Mouse (Mus musculus): ENCODE data around the gene Sec31a. TPM values are rescaled to one million over a fixed set of nuclear protein-coding genes. Genes with fewer than 3 reads are reported as not detected.

Gene Sec31a
- polyA plus RNA-seq, 1 experiment from 2014 or later = 125 TPM

GRCm38 (mm10) chr5:100383782-100384510 lies 32.1 kb downstream of the Sec31a start:
- 96% methylated on average over 18 of the region's 18 CpGs for WGBS
- Histone ChIP-seq H3K27ac (ENCODE audit: low read depth, low read length) (no peak overlapping the region), H3K36me3 (ENCODE audit: control insufficient read depth, insufficient read depth, low read length) (peaks cover 58% of the 10 kb centered on the region), H3K9me3 (ENCODE audit: control insufficient read depth, low read length) (no peaks in the 10 kb centered on the region), H3K9ac (ENCODE audit: low read depth, low read length) (no peak overlapping the region), H3K4me1 (replicated peaks; ENCODE audit: control insufficient read depth, insufficient read depth, low read length) (no peaks in the 10 kb centered on the region), H3K4me3 (ENCODE audit: low read depth, low read length) (no peak overlapping the region), H3K4me2 (no peak overlapping the region), H3K27me3 (replicated peaks; ENCODE audit: control insufficient read depth, insufficient read depth, low read length) (no peaks in the 10 kb centered on the region)
- no peak for DNase-seq (ENCODE audit: low spot score)
- ATAC-seq (replicated peaks; ENCODE audit: low FRiP score) = no peak

GRCm38 (mm10) chr5:100381094-100381493 lies 34.9 kb downstream of the Sec31a start:
- H3K27me3 ChIP-seq (replicated peaks; ENCODE audit: control insufficient read depth, insufficient read depth, low read length) = no peaks in the 10 kb centered on the region
- ATAC-seq (replicated peaks; ENCODE audit: low FRiP score) (no peak), DNase-seq (ENCODE audit: low spot score) (no peak)
- no peak overlapping the region for H3K9ac ChIP-seq (ENCODE audit: low read depth, low read length)
- no peak overlapping the region for H3K4me3 ChIP-seq (ENCODE audit: low read depth, low read length)
- no peaks in the 10 kb centered on the region for H3K9me3 ChIP-seq (ENCODE audit: control insufficient read depth, low read length)
- no peak overlapping the region for H3K27ac ChIP-seq (ENCODE audit: low read depth, low read length)
- WGBS = 92% methylated on average over 7 of the region's 7 CpGs
- H3K36me3 ChIP-seq (ENCODE audit: control insufficient read depth, insufficient read depth, low read length) = peaks cover 60% of the 10 kb centered on the region
- H3K4me2 ChIP-seq = no peak overlapping the region
- no peaks in the 10 kb centered on the region for H3K4me1 ChIP-seq (replicated peaks; ENCODE audit: control insufficient read depth, insufficient read depth, low read length)

- Histone ChIP-seq H3K36me3 (ENCODE audit: control insufficient read depth, insufficient read depth, low read length) (peaks cover 57% of the 10 kb centered on the region), H3K4me3 (ENCODE audit: low read depth, low read length) (no peak overlapping the region), H3K4me2 (no peak overlapping the region), H3K27ac (ENCODE audit: low read depth, low read length) (no peak overlapping the region), H3K27me3 (replicated peaks; ENCODE audit: control insufficient read depth, insufficient read depth, low read length) (no peaks in the 10 kb centered on the region), H3K4me1 (replicated peaks; ENCODE audit: control insufficient read depth, insufficient read depth, low read length) (no peaks in the 10 kb centered on the region), H3K9me3 (ENCODE audit: control insufficient read depth, low read length) (no peaks in the 10 kb centered on the region), H3K9ac (ENCODE audit: low read depth, low read length) (no peak overlapping the region)
- DNase-seq (ENCODE audit: low spot score) (no peak), ATAC-seq (replicated peaks; ENCODE audit: low FRiP score) (no peak)
- WGBS = 87% methylated on average over 5 of the region's 5 CpGs
Measured at GRCm38 (mm10) chr5:100380277-100380676, 35.8 kb downstream of the Sec31a start.

- Histone ChIP-seq H3K9ac (ENCODE audit: low read depth, low read length) (no peak overlapping the region), H3K36me3 (ENCODE audit: control insufficient read depth, insufficient read depth, low read length) (peaks cover 58% of the 10 kb centered on the region), H3K4me1 (replicated peaks; ENCODE audit: control insufficient read depth, insufficient read depth, low read length) (no peaks in the 10 kb centered on the region), H3K9me3 (ENCODE audit: control insufficient read depth, low read length) (no peaks in the 10 kb centered on the region), H3K4me3 (ENCODE audit: low read depth, low read length) (no peak overlapping the region), H3K27me3 (replicated peaks; ENCODE audit: control insufficient read depth, insufficient read depth, low read length) (no peaks in the 10 kb centered on the region), H3K27ac (ENCODE audit: low read depth, low read length) (no peak overlapping the region), H3K4me2 (no peak overlapping the region)
- WGBS = 89% methylated on average over 2 of the region's 2 CpGs
- DNase-seq (ENCODE audit: low spot score) = no peak
- no peak for ATAC-seq (replicated peaks; ENCODE audit: low FRiP score)
Measured at GRCm38 (mm10) chr5:100378981-100379380, 37.1 kb downstream of the Sec31a start.

GRCm38 (mm10) chr5:100378211-100378610 lies 37.8 kb downstream of the Sec31a start:
- ATAC-seq (replicated peaks; ENCODE audit: low FRiP score) = no peak
- Histone ChIP-seq H3K9ac (ENCODE audit: low read depth, low read length) (no peak overlapping the region), H3K4me2 (no peak overlapping the region), H3K27me3 (replicated peaks; ENCODE audit: control insufficient read depth, insufficient read depth, low read length) (no peaks in the 10 kb centered on the region), H3K27ac (ENCODE audit: low read depth, low read length) (no peak overlapping the region), H3K9me3 (ENCODE audit: control insufficient read depth, low read length) (no peaks in the 10 kb centered on the region), H3K4me3 (ENCODE audit: low read depth, low read length) (no peak overlapping the region), H3K36me3 (ENCODE audit: control insufficient read depth, insufficient read depth, low read length) (peaks cover 56% of the 10 kb centered on the region), H3K4me1 (replicated peaks; ENCODE audit: control insufficient read depth, insufficient read depth, low read length) (no peaks in the 10 kb centered on the region)
- 87% methylated on average over 5 of the region's 5 CpGs for WGBS
- no peak for DNase-seq (ENCODE audit: low spot score)

- no peaks in the 10 kb centered on the region for H3K4me1 ChIP-seq (replicated peaks; ENCODE audit: control insufficient read depth, insufficient read depth, low read length)
- WGBS = 68% methylated on average over 2 of the region's 2 CpGs
- H3K27ac ChIP-seq (ENCODE audit: low read depth, low read length) = no peak overlapping the region
- H3K4me3 ChIP-seq (ENCODE audit: low read depth, low read length) = no peak overlapping the region
- ATAC-seq (replicated peaks; ENCODE audit: low FRiP score) (no peak), DNase-seq (ENCODE audit: low spot score) (no peak)
- no peaks in the 10 kb centered on the region for H3K27me3 ChIP-seq (replicated peaks; ENCODE audit: control insufficient read depth, insufficient read depth, low read length)
- H3K9ac ChIP-seq (ENCODE audit: low read depth, low read length) = no peak overlapping the region
- H3K36me3 ChIP-seq (ENCODE audit: control insufficient read depth, insufficient read depth, low read length) = peaks cover 52% of the 10 kb centered on the region
- H3K9me3 ChIP-seq (ENCODE audit: control insufficient read depth, low read length) = no peaks in the 10 kb centered on the region
- H3K4me2 ChIP-seq = no peak overlapping the region
Measured at GRCm38 (mm10) chr5:100377376-100377775, 38.7 kb downstream of the Sec31a start.

- H3K27ac ChIP-seq (ENCODE audit: low read depth, low read length) = no peak overlapping the region
- no peak overlapping the region for H3K9ac ChIP-seq (ENCODE audit: low read depth, low read length)
- no peaks in the 10 kb centered on the region for H3K4me1 ChIP-seq (replicated peaks; ENCODE audit: control insufficient read depth, insufficient read depth, low read length)
- no peak overlapping the region for H3K4me2 ChIP-seq
- H3K9me3 ChIP-seq (ENCODE audit: control insufficient read depth, low read length) = no peaks in the 10 kb centered on the region
- WGBS = 92% methylated on average over 2 of the region's 2 CpGs
- no peak overlapping the region for H3K4me3 ChIP-seq (ENCODE audit: low read depth, low read length)
- ATAC-seq (replicated peaks; ENCODE audit: low FRiP score) (no peak), DNase-seq (ENCODE audit: low spot score) (no peak)
- H3K27me3 ChIP-seq (replicated peaks; ENCODE audit: control insufficient read depth, insufficient read depth, low read length) = no peaks in the 10 kb centered on the region
- H3K36me3 ChIP-seq (ENCODE audit: control insufficient read depth, insufficient read depth, low read length) = peaks cover 33% of the 10 kb centered on the region
Measured at GRCm38 (mm10) chr5:100374703-100375102, 41.3 kb downstream of the Sec31a start.

GRCm38 (mm10) chr5:100373952-100374351 lies 42.1 kb downstream of the Sec31a start:
- peaks cover 30% of the 10 kb centered on the region for H3K36me3 ChIP-seq (ENCODE audit: control insufficient read depth, insufficient read depth, low read length)
- no peak overlapping the region for H3K27ac ChIP-seq (ENCODE audit: low read depth, low read length)
- 66% methylated on average over 5 of the region's 5 CpGs for WGBS
- DNase-seq (ENCODE audit: low spot score) (peak; percentile 46), ATAC-seq (replicated peaks; ENCODE audit: low FRiP score) (peak; percentile 56; the same call in 1 of the 2 replicates)
- H3K4me2 ChIP-seq = no peak overlapping the region
- H3K4me1 ChIP-seq (replicated peaks; ENCODE audit: control insufficient read depth, insufficient read depth, low read length) = no peaks in the 10 kb centered on the region
- no peaks in the 10 kb centered on the region for H3K27me3 ChIP-seq (replicated peaks; ENCODE audit: control insufficient read depth, insufficient read depth, low read length)
- H3K9me3 ChIP-seq (ENCODE audit: control insufficient read depth, low read length) = no peaks in the 10 kb centered on the region
- no peak overlapping the region for H3K9ac ChIP-seq (ENCODE audit: low read depth, low read length)
- H3K4me3 ChIP-seq (ENCODE audit: low read depth, low read length) = no peak overlapping the region

GRCm38 (mm10) chr5:100370919-100371318 lies 45.1 kb downstream of the Sec31a start:
- no peaks in the 10 kb centered on the region for H3K9me3 ChIP-seq (ENCODE audit: control insufficient read depth, low read length)
- no peaks in the 10 kb centered on the region for H3K27me3 ChIP-seq (replicated peaks; ENCODE audit: control insufficient read depth, insufficient read depth, low read length)
- ATAC-seq (replicated peaks; ENCODE audit: low FRiP score) = no peak
- peaks cover 36% of the 10 kb centered on the region for H3K36me3 ChIP-seq (ENCODE audit: control insufficient read depth, insufficient read depth, low read length)
- no peak overlapping the region for H3K4me3 ChIP-seq (ENCODE audit: low read depth, low read length)
- no peak overlapping the region for H3K4me2 ChIP-seq
- DNase-seq (ENCODE audit: low spot score) = no peak
- 63% methylated on average over 1 of the region's 1 CpGs for WGBS
- H3K4me1 ChIP-seq (replicated peaks; ENCODE audit: control insufficient read depth, insufficient read depth, low read length) = no peaks in the 10 kb centered on the region
- H3K9ac ChIP-seq (ENCODE audit: low read depth, low read length) = no peak overlapping the region
- no peak overlapping the region for H3K27ac ChIP-seq (ENCODE audit: low read depth, low read length)

Data from liver, embryonic 11.5 days (tissue).